Mouse (Mus musculus) MN1 (cell line): ENCODE measurements around the gene Nt5c2.
A peak's percentile ranks its signal among the peaks of the same experiment; 100 is the strongest.

Experiments used
- DNase-seq: peaks from one replicate; pipeline ENCODE4 v3.0.0-alpha.2; 2016; ENCODE audit warnings: low spot score

Nt5c2 gene

DNA sequence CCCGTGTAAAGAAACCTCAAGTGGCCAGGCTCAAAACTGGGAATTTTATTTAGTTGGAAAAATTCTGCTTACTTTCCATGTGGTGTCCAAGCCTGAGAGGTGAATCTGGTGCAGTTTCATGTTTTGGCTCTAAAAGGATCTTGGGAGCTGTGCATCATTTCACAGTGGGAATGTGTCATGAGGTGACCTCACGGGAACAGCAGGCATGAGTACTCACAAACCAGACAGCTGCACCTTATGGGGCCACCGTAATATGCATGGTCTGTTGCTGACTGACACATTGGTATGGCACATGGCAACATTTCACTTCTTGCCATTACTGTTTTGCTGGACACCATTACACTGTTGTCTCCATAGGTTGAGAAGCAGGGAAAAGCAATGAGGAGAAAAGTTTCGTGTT is 129.6 kb downstream of the Nt5c2 start:
- no peak for DNase-seq

GRCm38 (mm10) chr19:46879876-46880275 is 135.1 kb downstream of the Nt5c2 start:
- DNase-seq, result no peak

DNA sequence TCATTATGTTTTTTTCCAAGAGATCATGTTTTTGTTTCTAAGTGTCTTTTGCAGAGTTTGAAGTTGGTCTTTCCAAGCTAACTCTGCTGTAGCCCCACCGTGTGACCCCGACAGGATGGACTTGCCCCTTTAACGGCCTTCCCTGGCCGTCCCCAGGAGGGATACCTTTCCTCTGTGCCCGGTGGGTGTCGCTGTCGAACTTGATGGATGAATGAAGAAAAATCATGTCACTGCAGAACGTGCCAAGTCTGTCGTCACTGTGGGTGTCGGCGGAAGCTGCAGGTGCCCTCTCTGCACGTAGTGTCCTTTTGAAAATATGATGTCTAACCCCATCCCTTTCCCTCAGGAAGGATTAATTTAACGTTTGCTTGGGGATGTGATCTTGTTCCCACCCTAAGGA is 136.6 kb downstream of the Nt5c2 start:
- DNase-seq, result peak; percentile 70

GRCm38 (mm10) chr19:46877886-46878285 is 137.1 kb downstream of the Nt5c2 start:
- no peak for DNase-seq

DNA sequence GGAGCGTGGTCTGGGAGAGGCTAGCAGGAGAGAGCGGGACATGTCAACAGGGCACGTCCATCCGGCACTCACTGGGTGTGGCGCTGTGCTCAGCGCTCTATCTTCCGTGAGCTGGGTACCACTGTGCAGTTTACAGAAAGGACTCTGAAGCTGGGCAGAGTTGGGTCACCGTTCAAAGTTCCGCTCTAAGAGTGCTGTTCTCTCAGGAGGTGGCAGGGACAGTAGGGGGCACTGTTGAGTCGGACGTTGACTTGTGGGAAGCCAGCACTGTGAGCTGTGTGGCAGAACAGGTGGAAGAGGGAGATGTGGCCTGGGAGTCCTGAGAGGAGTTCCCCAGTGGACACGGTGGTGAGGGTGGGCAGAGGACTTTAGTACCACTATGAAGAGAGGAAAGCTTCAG is 139.2 kb downstream of the Nt5c2 start:
- DNase-seq, result peak; percentile 60

GRCm38 (mm10) chr19:46873924-46874323 is 141.0 kb downstream of the Nt5c2 start:
- no peak for DNase-seq

DNA sequence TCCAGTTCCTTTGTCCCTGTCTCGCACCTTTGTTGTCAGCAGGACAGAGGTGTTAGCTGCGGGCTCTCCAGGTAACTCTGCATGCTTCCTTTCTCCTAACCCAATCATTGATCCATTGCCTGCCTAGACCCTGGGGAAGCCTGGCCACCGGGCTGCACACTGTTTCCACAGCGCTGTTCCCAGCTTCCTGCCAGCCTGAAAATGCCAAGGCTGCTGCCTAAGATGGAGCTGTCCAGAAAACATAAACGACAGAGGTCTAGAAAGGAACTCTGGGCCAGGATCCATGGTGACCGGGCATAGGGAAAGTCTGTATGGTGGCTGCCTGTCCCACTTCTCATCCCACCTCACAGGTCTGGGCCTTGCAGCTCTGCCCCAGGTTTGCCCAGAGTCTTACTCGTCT is 143.3 kb downstream of the Nt5c2 start:
- no peak for DNase-seq

DNA sequence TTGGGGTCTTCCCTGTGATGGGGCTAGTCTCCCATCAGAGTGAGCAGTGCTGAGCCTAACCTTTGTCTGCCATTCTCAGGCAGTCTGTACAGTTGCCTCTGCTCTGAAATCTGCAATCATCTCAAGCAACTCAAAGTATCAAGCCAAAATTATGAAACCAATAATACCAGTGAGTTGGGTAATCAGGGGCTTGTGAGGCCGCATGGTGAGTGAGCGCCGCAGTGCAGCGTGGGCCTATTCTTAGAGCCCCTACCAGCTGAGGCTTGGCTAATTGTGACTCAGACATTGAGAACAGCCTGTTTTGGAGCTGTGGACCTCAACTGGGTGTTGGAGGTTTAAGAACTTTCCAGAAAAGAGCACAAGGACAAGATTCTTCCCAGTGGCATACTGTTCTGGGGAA is 143.9 kb downstream of the Nt5c2 start:
- DNase-seq, result no peak

GRCm38 (mm10) chr19:46869526-46869925 is 145.4 kb downstream of the Nt5c2 start:
- peak; percentile 67 for DNase-seq

GRCm38 (mm10) chr19:46869049-46869448 is 145.9 kb downstream of the Nt5c2 start:
- DNase-seq, result no peak

- no peak for DNase-seq
Observed at GRCm38 (mm10) chr19:46865381-46865780, 149.6 kb downstream of the Nt5c2 start.

- DNase-seq, result no peak
Observed at GRCm38 (mm10) chr19:46864731-46865331, 150.1 kb downstream of the Nt5c2 start.

- no peak for DNase-seq
Observed at GRCm38 (mm10) chr19:46864079-46864478, 150.9 kb downstream of the Nt5c2 start.

- DNase-seq, result no peak
Observed at GRCm38 (mm10) chr19:46863236-46863927, 151.6 kb downstream of the Nt5c2 start.

- DNase-seq, result no peak
Observed at GRCm38 (mm10) chr19:46862556-46862955, 152.4 kb downstream of the Nt5c2 start.

GRCm38 (mm10) chr19:46858200-46858599 is 156.8 kb downstream of the Nt5c2 start:
- DNase-seq, result no peak

DNA sequence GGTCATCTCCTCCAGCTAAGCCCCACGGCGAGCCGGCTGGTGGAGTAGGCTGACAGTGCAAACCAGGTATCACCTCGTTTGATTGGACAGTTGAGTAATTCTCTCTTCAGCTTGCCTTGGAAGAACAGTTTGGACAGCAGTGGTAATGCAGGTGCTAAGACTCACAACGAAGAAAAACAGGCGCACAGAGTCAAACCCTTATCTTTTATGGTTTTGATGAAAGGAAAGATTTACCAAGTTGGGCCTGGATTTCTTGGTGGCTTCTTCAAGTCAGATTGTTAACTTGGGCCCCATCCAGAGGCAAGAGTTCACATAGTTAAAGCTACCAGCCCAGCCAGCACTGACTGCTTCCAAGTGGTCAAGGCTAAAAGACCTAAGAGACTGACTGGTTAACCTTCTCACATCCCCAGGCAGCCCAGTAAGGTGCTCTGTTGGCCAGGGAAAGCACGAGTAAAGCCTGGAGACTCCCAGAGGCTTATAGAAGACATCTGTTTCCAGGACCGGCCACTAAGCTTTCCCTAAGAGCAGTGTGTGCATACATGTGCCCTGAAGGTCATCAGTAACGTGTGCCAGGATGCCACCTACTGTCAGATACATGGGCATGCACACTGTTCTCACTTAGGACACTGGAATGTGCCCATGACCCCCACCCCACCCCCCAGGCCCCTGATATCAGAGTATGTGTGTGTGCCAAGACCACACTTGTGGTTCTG is 157.5 kb downstream of the Nt5c2 start:
- DNase-seq, result peak; percentile 70

DNA sequence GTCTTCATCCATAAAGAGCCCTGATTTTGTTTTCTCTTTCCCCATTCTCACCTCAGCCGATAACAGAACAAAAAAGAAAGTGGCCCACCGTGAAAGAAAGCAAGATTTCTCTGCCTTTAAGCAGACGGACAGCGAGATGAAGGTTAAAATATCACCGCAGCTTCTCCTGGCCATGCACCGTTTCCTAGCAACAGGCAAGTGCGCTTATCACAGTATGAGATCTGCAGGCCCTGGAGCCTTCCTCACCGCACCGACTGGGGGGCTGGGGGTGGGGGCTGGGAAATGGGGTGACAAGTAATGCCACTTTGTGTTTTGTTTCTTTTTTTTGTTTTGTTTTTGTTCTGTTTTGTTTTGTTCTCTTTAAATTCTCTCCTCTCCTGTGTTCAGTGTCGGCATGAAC is 158.2 kb downstream of the Nt5c2 start:
- no peak for DNase-seq

- DNase-seq, result no peak
Observed at GRCm38 (mm10) chr19:46856232-46856631, 158.7 kb downstream of the Nt5c2 start.

DNA sequence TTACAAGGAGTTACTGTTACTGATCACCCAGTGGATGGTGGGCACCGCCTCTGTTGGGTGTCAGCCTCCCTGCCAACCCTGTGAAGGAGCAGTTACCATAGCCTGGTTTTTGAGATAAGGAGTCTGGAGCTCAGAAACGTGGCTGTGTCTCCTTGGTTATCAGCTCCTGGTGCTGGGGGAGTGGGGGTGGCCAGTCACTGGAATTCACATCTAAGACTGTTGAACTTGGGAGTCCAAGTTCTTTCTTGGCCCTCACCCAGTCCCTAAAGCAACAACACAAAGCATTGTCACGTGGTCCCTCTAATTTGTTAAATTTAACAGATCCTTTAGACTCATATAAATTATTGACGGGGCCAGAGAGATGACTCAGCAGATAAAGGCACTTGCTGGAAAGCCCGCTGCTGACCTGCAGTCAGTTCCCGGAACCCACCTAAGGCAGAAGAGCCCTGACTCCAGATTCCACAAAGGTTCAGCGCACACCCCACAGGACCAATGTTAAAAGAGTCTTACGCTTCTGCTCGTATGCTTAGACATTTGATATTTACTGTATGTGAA is 165.4 kb downstream of the Nt5c2 start:
- DNase-seq, result no peak

GRCm38 (mm10) chr19:46848381-46849268 is 166.3 kb downstream of the Nt5c2 start:
- DNase-seq, result no peak

GRCm38 (mm10) chr19:46846459-46846858 is 168.5 kb downstream of the Nt5c2 start:
- DNase-seq, result no peak
